Mouse (Mus musculus): ENCODE measurements around the gene Gm5426. TPM values are rescaled to one million over a fixed set of nuclear protein-coding genes. Genes with fewer than 3 reads are reported as not detected.

The Gm5426 gene
- polyA plus RNA-seq, 1 experiment from 2014 or later, result not detected

DNA sequence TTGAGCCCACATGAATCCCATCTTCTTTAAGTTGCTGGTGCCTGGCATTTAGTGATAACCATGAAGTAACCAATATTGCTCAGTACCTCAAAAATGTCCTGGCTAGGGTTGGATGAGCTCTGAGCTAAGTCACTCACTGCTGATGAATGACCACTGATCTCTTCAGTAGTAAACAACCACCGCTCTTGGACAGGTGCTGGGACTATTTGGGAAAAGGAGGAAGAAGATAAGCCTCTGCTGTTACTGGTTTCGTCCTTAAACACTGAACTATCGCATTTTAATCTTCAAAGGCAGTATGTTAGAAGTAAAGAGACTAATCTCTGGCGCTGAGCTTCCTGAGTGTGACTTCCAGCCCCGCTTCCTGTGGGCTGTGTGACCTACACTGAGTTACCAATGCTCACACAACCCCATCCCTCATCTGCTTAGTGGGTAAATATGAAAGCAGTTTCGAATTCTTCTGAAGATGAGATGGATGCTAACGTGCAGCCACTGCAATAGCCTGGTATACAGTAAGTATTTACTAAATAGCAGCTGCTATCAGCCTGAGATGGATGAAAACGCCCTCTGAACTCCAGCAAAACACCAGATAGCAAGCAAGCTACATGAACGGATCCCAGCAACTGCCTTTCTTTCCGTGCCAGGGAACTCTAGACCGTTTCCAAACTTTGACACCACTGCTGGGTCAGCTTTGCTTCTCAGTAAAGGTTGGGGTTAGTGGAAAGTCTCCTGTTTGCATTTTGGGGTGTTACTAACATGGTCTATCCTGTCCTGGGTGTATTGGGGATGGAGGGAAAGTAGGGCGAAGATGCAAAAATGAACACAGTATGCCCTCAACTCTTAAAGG is 44.4 kb downstream of the Gm5426 start:
- peak; percentile 45; the same call in 1 of the 2 replicates for ATAC-seq
- Histone ChIP-seq H3K9me3 (replicated peaks) (no peaks in the 10 kb centered on the region), H3K27ac (peak overlapping the region; percentile 68), H3K9ac (no peak overlapping the region), H3K4me2 (peak overlapping the region; percentile 29), H3K4me1 (peaks cover 36% of the 10 kb centered on the region), H3K36me3 (no peaks in the 10 kb centered on the region), H3K4me3 (no peak overlapping the region), H3K27me3 (replicated peaks) (no peaks in the 10 kb centered on the region)
- 19% methylated on average over 12 of the region's 12 CpGs for WGBS (ENCODE audit: insufficient replicate concordance)

DNA sequence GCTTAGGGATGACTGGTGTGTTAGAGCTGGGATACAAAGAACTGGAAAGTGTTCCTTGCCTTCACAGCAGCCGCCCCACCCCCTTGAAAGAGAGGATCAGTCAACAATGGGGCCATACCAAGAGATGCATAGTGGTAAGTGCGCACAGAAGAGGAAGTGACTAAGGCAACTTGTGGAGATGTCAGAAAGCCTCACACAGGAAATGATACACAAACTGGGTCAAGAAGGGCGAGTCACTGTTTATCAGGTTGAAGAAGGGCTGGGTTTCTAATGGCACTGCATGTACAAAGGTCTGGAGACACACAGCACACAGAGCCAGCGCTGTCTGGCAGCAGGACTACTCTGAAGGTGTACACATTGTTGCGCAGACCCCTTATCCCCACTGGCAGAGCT is 45.0 kb downstream of the Gm5426 start:
- WGBS (ENCODE audit: insufficient replicate concordance), result 26% methylated on average over 5 of the region's 5 CpGs
- H3K4me3 ChIP-seq, result no peak overlapping the region
- H3K4me1 ChIP-seq, result peaks cover 36% of the 10 kb centered on the region
- H3K9ac ChIP-seq, result no peak overlapping the region
- H3K9me3 ChIP-seq (replicated peaks), result no peaks in the 10 kb centered on the region
- peak; percentile 63 for ATAC-seq
- no peaks in the 10 kb centered on the region for H3K27me3 ChIP-seq (replicated peaks)
- peak overlapping the region; percentile 68 for H3K27ac ChIP-seq
- H3K4me2 ChIP-seq, result peak overlapping the region; percentile 29
- H3K36me3 ChIP-seq, result no peaks in the 10 kb centered on the region

DNA sequence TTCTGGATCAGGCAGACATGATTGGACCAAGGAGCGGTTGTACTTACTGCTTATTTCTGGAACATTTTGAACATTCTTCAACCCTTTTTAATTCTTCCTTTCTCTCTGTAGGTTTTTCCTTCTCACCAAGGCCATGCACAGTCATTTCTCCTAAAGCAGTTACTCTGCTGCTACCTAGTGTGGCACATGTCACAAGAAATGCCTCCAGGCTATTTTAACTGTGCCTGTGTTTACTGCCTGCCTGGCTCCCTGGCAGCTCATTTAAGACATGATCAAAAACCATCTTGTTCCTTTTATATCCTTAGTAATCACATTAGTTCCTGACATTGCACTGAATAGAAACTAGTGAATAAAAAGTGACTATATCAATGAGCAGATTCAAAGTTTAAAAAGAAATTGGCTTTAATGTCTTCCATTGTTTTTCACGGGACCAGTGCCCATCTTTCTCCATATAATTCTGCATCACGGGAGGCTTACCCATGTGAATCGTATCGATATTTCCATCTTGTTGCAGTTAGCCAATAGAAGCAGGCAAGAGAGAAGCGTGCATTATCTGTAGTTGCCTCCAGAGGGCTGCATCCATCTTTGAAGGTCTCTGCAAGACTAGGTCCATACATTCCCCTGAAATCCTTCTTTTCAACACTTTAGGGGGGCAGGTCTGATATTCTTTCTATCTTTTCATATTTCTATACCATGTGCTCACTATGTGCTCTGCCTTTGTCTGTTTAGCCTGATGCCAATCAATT is 45.7 kb downstream of the Gm5426 start:
- Histone ChIP-seq H3K4me2 (no peak overlapping the region), H3K4me3 (no peak overlapping the region), H3K27me3 (replicated peaks) (no peaks in the 10 kb centered on the region), H3K9me3 (replicated peaks) (no peaks in the 10 kb centered on the region), H3K27ac (peak overlapping the region; percentile 68; the same call in 1 of the 2 replicates), H3K4me1 (peaks cover 36% of the 10 kb centered on the region), H3K9ac (no peak overlapping the region), H3K36me3 (no peaks in the 10 kb centered on the region)
- WGBS (ENCODE audit: insufficient replicate concordance), result 82% methylated on average over 6 of the region's 6 CpGs
- no peak for ATAC-seq

DNA sequence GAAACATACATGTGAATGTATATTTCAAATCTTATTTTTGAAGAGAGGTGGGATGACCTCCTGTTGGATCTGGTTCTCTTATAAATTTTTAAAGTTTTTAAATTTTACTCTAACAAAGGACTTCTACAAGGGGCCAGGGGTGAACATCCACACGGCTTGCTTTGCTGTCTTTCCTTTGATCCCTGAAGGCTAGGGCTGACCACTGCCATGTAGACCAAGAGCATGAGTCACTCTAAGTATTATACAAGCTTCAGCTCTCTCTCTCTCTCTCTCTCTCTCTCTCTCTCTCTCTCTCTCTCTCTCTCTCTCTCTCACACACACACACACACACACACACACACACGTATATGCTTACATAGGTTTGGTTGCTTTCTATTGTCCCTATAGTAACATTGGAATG is 48.6 kb downstream of the Gm5426 start:
- Histone ChIP-seq H3K27ac (no peak overlapping the region), H3K4me3 (no peak overlapping the region), H3K9me3 (replicated peaks) (no peaks in the 10 kb centered on the region), H3K36me3 (no peaks in the 10 kb centered on the region), H3K9ac (no peak overlapping the region), H3K4me2 (no peak overlapping the region), H3K4me1 (peaks cover 34% of the 10 kb centered on the region), H3K27me3 (replicated peaks) (no peaks in the 10 kb centered on the region)
- ATAC-seq, result no peak
- WGBS (ENCODE audit: insufficient replicate concordance), result 72% methylated on average over 2 of the region's 2 CpGs

DNA sequence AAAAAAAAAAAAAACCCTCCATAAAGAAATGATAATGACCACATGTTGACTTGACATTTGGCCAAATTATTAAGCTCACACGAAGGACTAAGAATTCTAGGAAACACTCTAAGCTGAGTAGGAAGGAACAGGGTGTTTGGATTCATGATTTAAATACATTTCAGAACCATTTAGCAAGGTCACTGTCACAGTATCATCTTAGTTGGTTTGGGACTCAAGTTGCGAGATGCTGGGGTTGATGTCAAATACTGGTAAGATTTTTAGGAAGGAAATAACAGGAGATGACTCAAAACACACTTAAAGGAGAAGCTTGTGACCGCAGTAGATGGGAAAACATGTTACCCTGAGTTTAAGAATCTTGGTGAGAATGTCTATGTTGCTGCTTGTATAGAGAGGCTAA is 49.2 kb downstream of the Gm5426 start:
- no peak for ATAC-seq
- H3K4me1 ChIP-seq, result peaks cover 28% of the 10 kb centered on the region
- no peak overlapping the region for H3K9ac ChIP-seq
- H3K4me2 ChIP-seq, result no peak overlapping the region
- H3K27ac ChIP-seq, result no peak overlapping the region
- no peaks in the 10 kb centered on the region for H3K9me3 ChIP-seq (replicated peaks)
- H3K4me3 ChIP-seq, result no peak overlapping the region
- WGBS (ENCODE audit: insufficient replicate concordance), result 54% methylated on average over 3 of the region's 3 CpGs
- no peaks in the 10 kb centered on the region for H3K27me3 ChIP-seq (replicated peaks)
- no peaks in the 10 kb centered on the region for H3K36me3 ChIP-seq

Small RNA genes within 50 kb of the gene (microRNA-seq; reads per million reads assigned to microRNA genes)
- gene Gm22913, result not detected

Other genes starting within 250 kb of the Gm5426 start
- 13.2 and 13.6 TPM in 2 replicates for gene Eea1, start 196.0 kb upstream of the Gm5426 start, polyA plus RNA-seq (2016; fragmentation: Nextera tagmentation; extraction: Ambion mirVana)